Mouse (Mus musculus) hindbrain, embryonic 12.5 days (tissue): Measurements from ENCODE around the gene Gm49380. TPM values are rescaled to one million over a fixed set of nuclear protein-coding genes. Genes with fewer than 3 reads are reported as not detected.

Experiments
- ATAC-seq: fragments of 200-750 bp; cut with Nextera tagmentation; 2 replicates; pipeline ENCODE4 v1.8.0; 2017; ENCODE audit warnings: moderate TSS enrichment; ENCODE audit not compliant: low FRiP score
- H3K27ac ChIP-seq: fragments of 300-500 bp; sonication (generic); 2 replicates; pipeline ENCODE4 v1.5.1; 2016; ENCODE audit warnings: mild to moderate bottlenecking
- H3K27me3 ChIP-seq: fragments of 300-500 bp; sonication (generic); 2 replicates; pipeline ENCODE4 v1.6.1; 2016; ENCODE audit warnings: mild to moderate bottlenecking
- H3K36me3 ChIP-seq: fragments of 300-500 bp; sonication (generic); 2 replicates; pipeline ENCODE4 v1.6.1; 2016; ENCODE audit warnings: mild to moderate bottlenecking
- H3K4me1 ChIP-seq: fragments of 300-500 bp; sonication (generic); 2 replicates; pipeline ENCODE4 v1.6.1; 2016
- H3K4me2 ChIP-seq: fragments of 300-500 bp; sonication (generic); replicated peaks from 2 replicates; pipeline ENCODE4 v1.6.1; 2016; ENCODE audit warnings: mild to moderate bottlenecking
- H3K4me3 ChIP-seq: fragments of 300-500 bp; sonication (generic); 2 replicates; pipeline ENCODE4 v1.5.1; 2016; ENCODE audit warnings: mild to moderate bottlenecking
- H3K9ac ChIP-seq: fragments of 300-500 bp; sonication (generic); 2 replicates; pipeline ENCODE4 v1.6.1; 2016; ENCODE audit warnings: mild to moderate bottlenecking, moderate library complexity
- H3K9me3 ChIP-seq: fragments of 300-500 bp; sonication (generic); replicated peaks from 2 replicates; pipeline ENCODE4 v1.6.1; 2016; ENCODE audit warnings: mild to moderate bottlenecking
- WGBS: fragments of 180-500 bp; shearing (Covaris S2); methylation state at CpG from one replicate; pipeline ENCODE4 v1.1.7; 2016; 5-methylcytosine and 5-hydroxymethylcytosine counted together
- polyA plus RNA-seq: library from polyadenylated mRNA; unstranded; fragments of >200 nt; fragmentation: Nextera tagmentation; extraction: Ambion mirVana; gene quantifications from 2 replicates; pipeline ENCODE4 v1.2.1, GENCODE M21; 2016

Gm49380 gene
- polyA plus RNA-seq, 1 experiment from 2014 or later = 0.26 TPM

- Histone ChIP-seq H3K9ac (peak overlapping the region; percentile 72), H3K27ac (no peak overlapping the region), H3K27me3 (peaks cover 55% of the 10 kb centered on the region), H3K4me3 (peak overlapping the region; percentile 58), H3K36me3 (no peaks in the 10 kb centered on the region), H3K9me3 (no peaks in the 10 kb centered on the region), H3K4me1 (peaks cover 41% of the 10 kb centered on the region), H3K4me2 (peak overlapping the region; percentile 96)
- peak; percentile 64 for ATAC-seq
- under 1% methylated on average over 60 of the region's 62 CpGs for WGBS
These were observed 28.6 kb downstream of the Gm49380 start for GRCm38 (mm10) chr9:44084659-44085229.

GRCm38 (mm10) chr9:44084236-44084635 is 29.1 kb downstream of the Gm49380 start:
- peaks cover 41% of the 10 kb centered on the region for H3K4me1 ChIP-seq
- H3K4me3 ChIP-seq = peak overlapping the region; percentile 58
- peak overlapping the region; percentile 96 for H3K4me2 ChIP-seq
- WGBS = under 1% methylated on average over 14 of the region's 14 CpGs
- no peak overlapping the region for H3K27ac ChIP-seq
- H3K9me3 ChIP-seq = no peaks in the 10 kb centered on the region
- peak overlapping the region; percentile 72 for H3K9ac ChIP-seq
- peaks cover 55% of the 10 kb centered on the region for H3K27me3 ChIP-seq
- ATAC-seq = no peak
- no peaks in the 10 kb centered on the region for H3K36me3 ChIP-seq

- ATAC-seq = no peak
- Histone ChIP-seq H3K4me2 (peak overlapping the region; percentile 96), H3K27ac (no peak overlapping the region), H3K9ac (no peak overlapping the region), H3K27me3 (peaks cover 55% of the 10 kb centered on the region), H3K36me3 (no peaks in the 10 kb centered on the region), H3K4me1 (peaks cover 48% of the 10 kb centered on the region), H3K4me3 (peak overlapping the region; percentile 58; the same call in 1 of the 2 replicates), H3K9me3 (no peaks in the 10 kb centered on the region)
- WGBS = 9% methylated on average over 23 of the region's 23 CpGs
These were observed 29.7 kb downstream of the Gm49380 start for GRCm38 (mm10) chr9:44083392-44084121.

- no peaks in the 10 kb centered on the region for H3K9me3 ChIP-seq
- 93% methylated on average over 5 of the region's 5 CpGs for WGBS
- H3K4me3 ChIP-seq = no peak overlapping the region
- H3K9ac ChIP-seq = no peak overlapping the region
- peaks cover 57% of the 10 kb centered on the region for H3K27me3 ChIP-seq
- H3K36me3 ChIP-seq = no peaks in the 10 kb centered on the region
- H3K4me1 ChIP-seq = peaks cover 40% of the 10 kb centered on the region
- H3K27ac ChIP-seq = no peak overlapping the region
- ATAC-seq = no peak
- H3K4me2 ChIP-seq = no peak overlapping the region
These were observed 31.0 kb downstream of the Gm49380 start for GRCm38 (mm10) chr9:44082266-44082665.

- Histone ChIP-seq H3K4me1 (peaks cover 41% of the 10 kb centered on the region), H3K27ac (no peak overlapping the region), H3K9ac (no peak overlapping the region), H3K36me3 (no peaks in the 10 kb centered on the region), H3K9me3 (no peaks in the 10 kb centered on the region), H3K4me3 (no peak overlapping the region), H3K27me3 (peaks cover 51% of the 10 kb centered on the region), H3K4me2 (no peak overlapping the region)
- no peak for ATAC-seq
- 77% methylated on average over 5 of the region's 5 CpGs for WGBS
These were observed 31.7 kb downstream of the Gm49380 start for GRCm38 (mm10) chr9:44081581-44081980.

- Histone ChIP-seq H3K9ac (no peak overlapping the region), H3K4me3 (no peak overlapping the region), H3K4me2 (no peak overlapping the region), H3K9me3 (no peaks in the 10 kb centered on the region), H3K27ac (no peak overlapping the region), H3K4me1 (peaks cover 37% of the 10 kb centered on the region), H3K27me3 (peaks cover 44% of the 10 kb centered on the region), H3K36me3 (no peaks in the 10 kb centered on the region)
- no peak for ATAC-seq
- 90% methylated on average over 5 of the region's 5 CpGs for WGBS
These were observed 32.3 kb downstream of the Gm49380 start for GRCm38 (mm10) chr9:44080953-44081352.

- peaks cover 37% of the 10 kb centered on the region for H3K27me3 ChIP-seq
- 72% methylated on average over 10 of the region's 10 CpGs for WGBS
- no peaks in the 10 kb centered on the region for H3K36me3 ChIP-seq
- no peak overlapping the region for H3K27ac ChIP-seq
- H3K9me3 ChIP-seq = no peaks in the 10 kb centered on the region
- no peak for ATAC-seq
- no peak overlapping the region for H3K4me2 ChIP-seq
- H3K9ac ChIP-seq = no peak overlapping the region
- H3K4me1 ChIP-seq = peaks cover 30% of the 10 kb centered on the region
- H3K4me3 ChIP-seq = no peak overlapping the region
These were observed 33.1 kb downstream of the Gm49380 start for GRCm38 (mm10) chr9:44079997-44080780.

- 0 out of 2 replicates have a peak, but pooled peaks have one; percentile 38 for ATAC-seq
- Histone ChIP-seq H3K9ac (no peak overlapping the region), H3K27ac (no peak overlapping the region), H3K9me3 (no peaks in the 10 kb centered on the region), H3K4me2 (no peak overlapping the region), H3K36me3 (no peaks in the 10 kb centered on the region), H3K4me1 (peaks cover 19% of the 10 kb centered on the region), H3K27me3 (peaks cover 30% of the 10 kb centered on the region), H3K4me3 (no peak overlapping the region)
- 45% methylated on average over 16 of the region's 16 CpGs for WGBS
These were observed 34.1 kb downstream of the Gm49380 start for GRCm38 (mm10) chr9:44078955-44079756.

GRCm38 (mm10) chr9:44078136-44078797 is 35.0 kb downstream of the Gm49380 start:
- Histone ChIP-seq H3K9me3 (no peaks in the 10 kb centered on the region), H3K36me3 (no peaks in the 10 kb centered on the region), H3K4me2 (no peak overlapping the region), H3K9ac (no peak overlapping the region), H3K4me1 (peaks cover 14% of the 10 kb centered on the region), H3K27ac (no peak overlapping the region), H3K4me3 (no peak overlapping the region), H3K27me3 (peaks cover 21% of the 10 kb centered on the region)
- no peak for ATAC-seq
- WGBS = 84% methylated on average over 10 of the region's 10 CpGs

GRCm38 (mm10) chr9:44077266-44077910 is 35.9 kb downstream of the Gm49380 start:
- H3K4me3 ChIP-seq = no peak overlapping the region
- no peak overlapping the region for H3K9ac ChIP-seq
- no peaks in the 10 kb centered on the region for H3K36me3 ChIP-seq
- no peaks in the 10 kb centered on the region for H3K9me3 ChIP-seq
- H3K27ac ChIP-seq = no peak overlapping the region
- H3K27me3 ChIP-seq = peaks cover 14% of the 10 kb centered on the region; the same call in 1 of the 2 replicates
- WGBS = 87% methylated on average over 11 of the region's 11 CpGs
- no peak overlapping the region for H3K4me2 ChIP-seq
- H3K4me1 ChIP-seq = peaks cover 23% of the 10 kb centered on the region
- ATAC-seq = no peak

GRCm38 (mm10) chr9:44076764-44077120 is 36.6 kb downstream of the Gm49380 start:
- Histone ChIP-seq H3K9me3 (no peaks in the 10 kb centered on the region), H3K27ac (no peak overlapping the region), H3K36me3 (no peaks in the 10 kb centered on the region), H3K4me1 (peaks cover 29% of the 10 kb centered on the region), H3K4me2 (no peak overlapping the region), H3K9ac (no peak overlapping the region), H3K4me3 (no peak overlapping the region), H3K27me3 (peaks cover 9% of the 10 kb centered on the region; the same call in 1 of the 2 replicates)
- ATAC-seq = no peak; the same call in 1 of the 2 replicates
- WGBS = 19% methylated on average over 5 of the region's 5 CpGs
